Mouse (Mus musculus) liver, embryonic 14.5 days (tissue): ENCODE data around the gene Cr2.

Experiments
- CTCF ChIP-seq: IDR thresholded peaks from 2 replicates; pipeline ENCODE4 v1.5.1; 2016; ENCODE audit warnings: antibody characterized with exemption, low read depth, control low read depth
- EP300 ChIP-seq: IDR thresholded peaks from 2 replicates; pipeline ENCODE4 v1.6.1; 2016; ENCODE audit warnings: antibody characterized with exemption, low read depth

- TF ChIP-seq CTCF: no peak
- TF ChIP-seq EP300: no peak
Measured at GRCm38 (mm10) chr1:195098004-195098403, 78.5 kb downstream of the Cr2 start.
